Mouse (Mus musculus) olfactory bulb, adult 2 months (tissue): ENCODE data around the gene Hist1h3g. TPM values are rescaled to one million over a fixed set of nuclear protein-coding genes. Genes with fewer than 3 reads are reported as not detected.
A peak's percentile ranks its signal among the peaks of the same experiment; 100 is the strongest.
"Not testable (repeated sequence)": the region's sequence is repeated elsewhere in the genome, so short reads cannot be mapped to it uniquely, and the experiment has no call there.

Experiments
- H3K27ac ChIP-seq: fragments of 200-500 bp; 2 replicates; pipeline ENCODE4 v1.5.1; 2012; ENCODE audit warnings: low read depth, low read length; ENCODE audit not compliant: insufficient read depth
- H3K4me1 ChIP-seq: fragments of 200-500 bp; 2 replicates; pipeline ENCODE4 v1.6.1; 2012; ENCODE audit warnings: low read length; ENCODE audit not compliant: control insufficient read depth, insufficient read depth
- H3K4me3 ChIP-seq: fragments of 200-500 bp; 2 replicates; pipeline ENCODE4 v1.5.1; 2012; ENCODE audit warnings: mild to moderate bottlenecking, low read depth, low read length, moderate library complexity; ENCODE audit not compliant: insufficient read depth
- CTCF ChIP-seq: fragments of 200-500 bp; IDR thresholded peaks from 2 replicates; pipeline ENCODE4 v1.5.1; 2012; ENCODE audit warnings: low read depth, mild to moderate bottlenecking, low read length, moderate library complexity; ENCODE audit not compliant: insufficient read depth
- POLR2A ChIP-seq: fragments of 200-500 bp; IDR thresholded peaks from 2 replicates; pipeline ENCODE4 v1.6.1; 2012; ENCODE audit warnings: mild to moderate bottlenecking, low read depth, low read length, moderate library complexity; ENCODE audit not compliant: insufficient read depth
- WGBS: fragments of 180-500 bp; shearing (Covaris S2); methylation state at CpG from one replicate; pipeline ENCODE4 v1.1.7; 2018; 5-methylcytosine and 5-hydroxymethylcytosine counted together
- polyA plus RNA-seq: library from polyadenylated mRNA; stranded (reverse); fragments of >200 nt; gene quantifications from 2 replicates; pipeline ENCODE4 v1.2.4, GENCODE M21; 2012; ENCODE audit warnings: low replicate concordance; ENCODE audit not compliant: missing spikeins, insufficient read depth, insufficient read length

Hist1h3g gene
- polyA plus RNA-seq, 1 experiment: not detected

- no peak overlapping the region for H3K27ac ChIP-seq
- H3K4me3 ChIP-seq: no peak overlapping the region
- 69% methylated on average over 5 of the region's 5 CpGs for WGBS
- TF ChIP-seq POLR2A (no peak), CTCF (no peak)
- H3K4me1 ChIP-seq: peaks cover 9% of the 10 kb centered on the region; the same call in 1 of the 2 replicates
These were observed 3.0 kb downstream of the Hist1h3g start for GRCm38 (mm10) chr13:23538249-23538648.

GRCm38 (mm10) chr13:23539821-23540220, 4.6 kb downstream of the Hist1h3g start:
- WGBS: 64% methylated on average over 1 of the region's 1 CpGs
- not testable (repeated sequence) for H3K4me3 ChIP-seq

GRCm38 (mm10) chr13:23541497-23541896, 6.3 kb downstream of the Hist1h3g start:
- 83% methylated on average over 3 of the region's 3 CpGs for whole genome bisulfite sequencing
- TF ChIP-seq POLR2A (no peak), CTCF (no peak)

More at GRCm38 (mm10) chr13:23539821-23540220, 4.6 kb downstream of the Hist1h3g start:
- not testable (repeated sequence) for H3K4me1 ChIP-seq, H3K27ac ChIP-seq

GRCm38 (mm10) chr13:23542225-23542980, 7.2 kb downstream of the Hist1h3g start:
- WGBS: 8% methylated on average over 3 of the region's 3 CpGs
- Histone ChIP-seq H3K27ac (0 out of 2 replicates have a peak overlapping the region, but pooled peaks have one; percentile 40), H3K4me3 (peak overlapping the region; percentile 62)
- H3K4me1 ChIP-seq: not testable (repeated sequence)

More at GRCm38 (mm10) chr13:23541497-23541896, 6.3 kb downstream of the Hist1h3g start:
- Histone ChIP-seq H3K27ac (no peak overlapping the region), H3K4me1 (no peaks in the 10 kb centered on the region), H3K4me3 (no peak overlapping the region)

GRCm38 (mm10) chr13:23542999-23543607, 7.9 kb downstream of the Hist1h3g start, which contains the start of gene Hist1h2bh:
Gene Hist1h2bh (minus strand): TSS chr13:23543392.
- under 1% methylated on average over 42 of the region's 42 CpGs for WGBS
- H3K4me1 ChIP-seq: not testable (repeated sequence)
- Histone ChIP-seq H3K27ac (0 out of 2 replicates have a peak within 1 kb of the TSS, but pooled peaks have one; percentile 40), H3K4me3 (peak within 1 kb of the TSS; percentile 62)

GRCm38 (mm10) chr13:23543965-23544786, 9.0 kb downstream of the Hist1h3g start, which contains the start of gene Hist1h3f:
Gene Hist1h3f (plus strand): TSS chr13:23544052.
- H3K4me3 ChIP-seq: peak within 1 kb of the TSS; percentile 70
- H3K27ac ChIP-seq: peak within 1 kb of the TSS; percentile 75; the same call in 1 of the 2 replicates
- TF ChIP-seq POLR2A (peak; percentile 81), CTCF (no peak)
- no peaks in the 10 kb centered on the region for H3K4me1 ChIP-seq
- under 1% methylated on average over 33 of the region's 45 CpGs for WGBS

GRCm38 (mm10) chr13:23544787-23545120, 9.5 kb downstream of the Hist1h3g start:
- 0% methylated on average over 13 of the region's 14 CpGs for WGBS
- Histone ChIP-seq H3K4me3 (peak overlapping the region; percentile 70), H3K27ac (0 out of 2 replicates have a peak overlapping the region, but pooled peaks have one; percentile 75)
- not testable (repeated sequence) for H3K4me1 ChIP-seq

GRCm38 (mm10) chr13:23546694-23547093, 11.5 kb downstream of the Hist1h3g start:
- TF ChIP-seq POLR2A (no peak), CTCF (no peak)
- WGBS: 77% methylated on average over 5 of the region's 5 CpGs
- no peak overlapping the region for H3K27ac ChIP-seq
- H3K4me3 ChIP-seq: no peak overlapping the region
- H3K4me1 ChIP-seq: no peaks in the 10 kb centered on the region

GRCm38 (mm10) chr13:23550761-23551145, 15.5 kb downstream of the Hist1h3g start:
- 7% methylated on average over 3 of the region's 3 CpGs for WGBS
- Histone ChIP-seq H3K27ac (no peak overlapping the region), H3K4me3 (no peak overlapping the region), H3K4me1 (peaks cover 3% of the 10 kb centered on the region; the same call in 1 of the 2 replicates)
- TF ChIP-seq POLR2A (no peak), CTCF (no peak)
